Comparison of ENCODE assay signal across 38 mouse cellular contexts in genomic region chr14:7921459-7921858, GRCm38 (mm10). TPM values are rescaled to one million over a fixed set of nuclear protein-coding genes. Genes with fewer than 3 reads are reported as not detected.
"Had no signal": no experiment of that assay in that cellular context is flagged by ENCODE, and none has a peak within 500 bp of the region (broad histone marks: within the 10 kb centered on the region; RNA-seq: fewer than 3 reads in every experiment).

No protein-coding gene starts in this region.

- H3K27ac ChIP-seq: heart, embryonic 10.5 days; hindbrain, embryonic 10.5 days; hindbrain, embryonic 12.5 days; hindbrain, embryonic 14.5 days; intestine, embryonic 15.5 days; kidney, embryonic 15.5 days; kidney, postnatal 0 days; limb, embryonic 13.5 days; limb, embryonic 15.5 days; liver, embryonic 12.5 days had no signal

- H3K27me3 ChIP-seq: heart, embryonic 12.5 days; hindbrain, embryonic 12.5 days; intestine, embryonic 15.5 days; kidney, embryonic 15.5 days; limb, embryonic 13.5 days; limb, embryonic 15.5 days; liver, embryonic 12.5 days had no signal

- H3K4me1 ChIP-seq: heart, embryonic 10.5 days; heart, embryonic 12.5 days; hindbrain, embryonic 10.5 days; hindbrain, embryonic 12.5 days; limb, embryonic 13.5 days; limb, embryonic 15.5 days; liver, embryonic 12.5 days had no signal

- H3K4me3 ChIP-seq: heart, embryonic 10.5 days; heart, embryonic 12.5 days; hindbrain, embryonic 10.5 days; hindbrain, embryonic 12.5 days; intestine, embryonic 15.5 days; kidney, embryonic 15.5 days; limb, embryonic 13.5 days; limb, embryonic 15.5 days; liver, embryonic 12.5 days had no signal

- ATAC-seq: hindbrain, embryonic 16.5 days; inflammation-experienced regulatory T-cells, adult 6 months; intestine, embryonic 15.5 days; intestine, postnatal 0 days; liver, embryonic 12.5 days had no signal

- DNase-seq: gastrocnemius, postnatal 14 days; gastrocnemius, postnatal 36 days; heart, adult 18-20 months; heart, postnatal 14 days; heart, postnatal 36 days; kidney, adult 18-20 months; kidney, adult 9 months; kidney, postnatal 14 days; kidney, postnatal 36 days; layer of hippocampus, adult 9-11 months; layer of hippocampus, postnatal 36 days; left cerebral cortex, postnatal 4 days had no signal

RNA-seq across cellular contexts. Expression of gene Gm45521, which starts 35.6 kb away (rescaled TPM):
- total RNA-seq: gastrocnemius, adult 18-20 months; gastrocnemius, adult 8-10 months; gastrocnemius, postnatal 14 days; gastrocnemius, postnatal 36 days; heart, adult 18-20 months; heart, adult 8-10 months; heart, postnatal 14 days; heart, postnatal 36 days; layer of hippocampus, adult 18-20 months; layer of hippocampus, postnatal 14 days; layer of hippocampus, postnatal 36 days; left cerebral cortex, adult 18-20 months; left cerebral cortex, postnatal 25 days; left cerebral cortex, postnatal 4 days; liver, adult 2 months had no signal
- polyA plus RNA-seq: gonadal fat pad, adult 2 months; heart, embryonic 12.5 days; heart, embryonic 14.5 days; heart, embryonic 16.5 days; inflammation-experienced regulatory T-cells, adult 6 months; intestine, embryonic 15.5 days; intestine, postnatal 0 days; kidney, embryonic 15.5 days; kidney, postnatal 0 days; large intestine, adult 2 months; limb, embryonic 13.5 days; limb, embryonic 15.5 days; liver, adult 2 months; liver, embryonic 12.5 days had no signal
